Mouse (Mus musculus): ENCODE results near the gene Sugp1.

The Sugp1 gene

DNA sequence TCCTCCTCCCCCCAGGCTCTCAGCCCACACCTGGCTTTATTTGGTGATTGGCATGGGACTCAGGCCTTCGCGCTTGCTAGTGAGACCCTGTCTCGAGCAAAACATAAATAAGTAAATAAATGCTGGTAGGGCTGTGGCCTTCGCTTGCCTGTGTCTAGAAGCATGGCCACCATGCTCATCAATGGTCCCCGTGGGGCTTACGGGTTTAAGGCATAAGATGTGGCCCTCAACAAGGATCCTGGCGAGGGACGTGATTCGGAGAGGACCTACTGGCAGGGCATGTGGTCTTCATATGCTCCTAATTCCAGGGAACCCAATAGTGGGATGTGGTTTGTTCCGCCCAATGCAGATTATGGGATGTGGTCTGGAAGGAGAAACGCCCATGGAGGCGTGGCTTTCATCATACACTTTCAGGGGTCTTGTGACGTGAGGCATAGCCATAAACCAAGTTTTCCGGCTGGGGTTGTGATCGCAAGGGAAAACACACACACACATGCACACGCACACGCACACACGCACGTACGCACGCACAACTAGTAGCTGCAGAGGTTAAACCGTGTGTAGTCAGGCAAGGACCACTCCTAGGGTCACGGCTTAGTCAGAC is 68.7 kb downstream of the Sugp1 start:
- DNase-seq (ENCODE audit: low spot score) = no peak

DNA sequence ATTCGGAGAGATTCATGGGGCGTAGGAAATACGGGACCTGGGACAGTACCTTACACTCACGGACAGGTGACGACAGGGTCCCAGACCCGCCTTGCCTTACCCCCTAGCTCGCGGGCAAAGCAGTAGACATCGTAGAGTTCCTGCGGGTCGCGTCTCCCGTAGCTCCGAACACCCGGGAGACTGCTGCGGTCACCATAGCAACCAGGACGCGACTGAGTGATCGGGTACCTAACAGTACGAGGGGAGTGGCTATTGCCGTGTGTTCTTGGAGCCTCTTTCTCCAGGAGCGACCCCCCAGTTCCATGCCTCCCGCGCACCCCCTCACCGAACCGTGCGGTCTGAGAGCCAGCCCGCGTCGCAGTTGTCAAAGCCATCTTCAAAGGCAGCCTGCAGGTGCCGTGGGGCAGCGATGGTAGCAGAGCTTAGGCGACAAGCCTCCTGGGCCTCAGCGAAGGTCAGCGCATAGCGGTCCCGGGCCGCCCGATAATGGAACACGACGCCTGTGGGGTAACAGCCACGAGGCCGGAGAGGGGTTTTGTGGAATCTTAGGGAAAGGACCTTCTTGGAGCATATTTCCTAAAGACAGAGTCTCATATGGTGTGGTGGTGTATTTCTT is 69.9 kb downstream of the Sugp1 start:
- DNase-seq (ENCODE audit: low spot score) = no peak

DNA sequence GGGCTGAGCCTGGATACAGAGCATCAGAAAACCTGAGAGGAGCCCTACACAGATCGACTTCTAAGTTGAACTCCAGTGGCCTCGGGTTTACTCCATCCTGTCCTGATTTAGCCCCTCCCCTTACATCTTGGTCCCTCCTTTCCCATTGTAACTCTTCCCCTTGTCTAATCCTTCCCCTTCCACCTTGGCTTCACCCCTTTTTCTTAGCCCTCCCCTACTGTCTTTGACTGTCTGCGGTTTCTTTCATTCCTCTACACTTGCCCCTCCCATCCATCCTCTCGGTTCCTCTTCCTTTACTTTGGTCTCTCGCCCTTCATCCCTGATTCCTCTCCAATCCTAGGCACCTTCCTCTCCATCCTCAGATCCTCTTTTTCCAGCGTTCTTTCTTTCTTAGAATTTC is 71.9 kb downstream of the Sugp1 start:
- DNase-seq (ENCODE audit: low spot score) = no peak

DNA sequence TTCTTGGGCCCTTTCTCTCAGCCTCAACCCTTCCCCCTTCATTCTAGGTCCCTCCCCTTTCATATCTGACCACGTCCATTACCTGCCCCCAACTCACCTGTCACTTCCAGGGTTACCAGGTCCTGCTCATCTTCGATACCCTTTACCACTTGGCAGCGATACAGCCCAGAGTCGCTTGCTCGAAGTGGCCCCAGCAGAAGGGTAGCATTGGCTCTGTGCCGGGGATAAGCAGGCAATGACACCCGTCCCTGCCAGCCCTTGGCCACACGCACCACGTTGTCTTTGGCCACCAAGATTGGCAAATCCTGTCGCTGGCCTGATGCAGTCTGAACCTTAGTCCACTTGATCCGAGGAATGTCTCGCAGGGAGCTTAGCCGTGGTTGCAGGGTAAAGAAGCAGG is 72.3 kb downstream of the Sugp1 start:
- no peak for DNase-seq (ENCODE audit: low spot score)

DNA sequence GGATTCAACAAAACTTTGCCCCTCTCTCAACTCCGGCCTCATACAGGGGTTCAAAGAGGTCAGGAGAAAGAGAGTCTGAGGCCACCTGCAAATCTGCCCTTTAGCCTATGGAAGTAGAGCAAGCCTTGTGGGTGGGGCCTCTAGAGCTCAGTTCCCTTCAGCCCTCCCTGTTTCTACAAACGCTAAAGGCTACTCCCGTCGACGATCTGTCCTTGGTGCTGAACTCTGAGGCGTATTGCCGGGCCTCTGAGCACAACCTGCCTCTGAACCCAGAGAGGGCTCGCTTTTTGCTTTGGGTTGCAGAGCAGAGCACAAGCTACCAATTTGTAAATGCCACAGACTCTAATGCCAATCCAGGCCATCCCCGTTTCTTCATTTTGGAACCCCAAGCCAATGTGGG is 75.0 kb downstream of the Sugp1 start:
- no peak for DNase-seq (ENCODE audit: low spot score)

DNA sequence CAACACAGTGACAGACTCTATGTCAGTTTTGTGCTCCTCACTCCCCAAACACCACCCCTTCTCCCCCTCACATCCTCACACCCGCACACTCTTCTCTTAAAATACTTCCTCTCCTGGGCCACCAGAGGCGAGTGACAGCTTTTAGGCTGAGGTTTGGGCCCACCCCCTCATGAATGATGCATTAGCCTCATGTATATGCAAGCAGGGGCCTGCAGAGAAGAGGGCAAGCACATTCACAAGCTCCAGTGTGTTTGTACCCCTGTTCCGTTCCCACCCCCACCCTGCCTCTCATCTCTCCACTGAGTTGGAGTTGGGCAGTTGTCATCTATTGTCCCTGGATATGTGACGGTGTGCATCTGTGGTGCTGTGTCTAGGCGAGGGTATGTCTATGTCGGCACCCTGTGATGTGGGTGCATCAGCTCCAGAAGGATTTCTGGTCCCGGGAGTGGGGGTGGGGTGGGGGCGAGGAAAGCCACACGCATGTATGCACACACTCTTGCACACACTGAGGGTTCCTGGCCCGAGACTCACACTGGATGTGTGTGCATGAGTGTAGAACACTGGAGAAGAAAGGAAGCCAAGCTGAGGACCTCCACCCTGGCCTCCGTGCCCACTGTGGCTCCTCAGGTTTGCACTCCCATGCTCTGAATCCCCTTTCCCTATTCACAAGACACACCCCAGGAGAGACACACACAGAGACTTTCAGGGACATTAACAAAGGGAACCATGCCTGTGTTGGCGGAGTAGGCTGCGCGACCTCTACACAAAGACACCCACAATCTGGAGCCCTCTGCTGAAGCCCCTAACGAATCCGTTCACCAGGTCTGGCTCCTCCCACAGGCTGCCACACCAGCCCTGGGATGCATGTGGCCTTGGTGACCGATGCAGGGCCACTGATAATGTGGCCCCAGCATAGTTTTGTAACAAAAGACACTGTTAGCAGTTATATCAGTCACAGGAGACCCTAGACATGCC is 76.4 kb downstream of the Sugp1 start:
- DNase-seq (ENCODE audit: low spot score) = no peak

DNA sequence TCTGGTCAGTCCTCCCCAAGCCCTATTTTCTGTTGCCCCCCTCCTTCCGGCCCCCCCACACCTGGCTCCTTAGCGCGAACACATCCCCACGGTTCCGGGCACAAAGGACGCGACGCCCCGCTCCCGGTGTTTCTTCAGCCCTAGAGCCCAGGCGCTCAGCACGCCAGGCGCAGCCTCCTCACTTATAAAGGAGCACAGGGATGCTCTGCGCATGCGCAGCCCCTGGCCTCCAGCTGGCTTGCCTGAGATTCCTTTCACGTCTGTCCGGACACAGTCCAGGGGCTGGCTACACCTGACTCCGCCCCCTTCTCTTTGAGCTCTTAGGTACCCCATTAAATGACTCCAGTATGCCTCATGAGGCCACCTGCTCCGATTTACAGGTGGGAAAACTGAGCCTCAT is 78.1 kb downstream of the Sugp1 start, which contains the start of gene Ncan:
Gene Ncan (minus strand): TSS at position 207 of the 400 bp plus-strand sequence.
- DNase-seq (ENCODE audit: low spot score) = no peak

Data from layer of hippocampus, adult 9-10 months (tissue).